Mouse (Mus musculus) intestine, embryonic 15.5 days (tissue): ENCODE data around the gene Fam162a. TPM values are rescaled to one million over a fixed set of nuclear protein-coding genes. Genes with fewer than 3 reads are reported as not detected.
"Not testable (repeated sequence)": the region's sequence is repeated elsewhere in the genome, so short reads cannot be mapped to it uniquely, and the experiment has no call there.

Source experiments
- ATAC-seq: fragments of 200-750 bp; cut with Nextera tagmentation; 2 replicates; pipeline ENCODE4 v1.8.0; 2017; ENCODE audit warnings: moderate TSS enrichment, moderate library complexity
- H3K27ac ChIP-seq: fragments of 300-500 bp; sonication (generic); 2 replicates; pipeline ENCODE4 v1.5.1; 2015; ENCODE audit warnings: mild to moderate bottlenecking, inconsistent platforms
- H3K27me3 ChIP-seq: fragments of 300-500 bp; sonication (generic); replicated peaks from 2 replicates; pipeline ENCODE4 v1.6.1; 2015; ENCODE audit warnings: inconsistent platforms
- H3K36me3 ChIP-seq: fragments of 300-500 bp; sonication (generic); 2 replicates; pipeline ENCODE4 v1.6.1; 2015; ENCODE audit warnings: inconsistent platforms
- H3K4me1 ChIP-seq: fragments of 300-500 bp; sonication (generic); replicated peaks from 2 replicates; pipeline ENCODE4 v1.6.1; 2015; ENCODE audit warnings: inconsistent platforms
- H3K4me2 ChIP-seq: fragments of 300-500 bp; sonication (generic); replicated peaks from 2 replicates; pipeline ENCODE4 v1.6.1; 2015; ENCODE audit warnings: mild to moderate bottlenecking, inconsistent platforms
- H3K4me3 ChIP-seq: fragments of 300-500 bp; sonication (generic); replicated peaks from 2 replicates; pipeline ENCODE4 v1.5.1; 2015; ENCODE audit warnings: inconsistent platforms
- H3K9ac ChIP-seq: fragments of 300-500 bp; sonication (generic); 2 replicates; pipeline ENCODE4 v1.6.1; 2015; ENCODE audit warnings: inconsistent platforms
- H3K9me3 ChIP-seq: fragments of 300-500 bp; sonication (generic); 2 replicates; pipeline ENCODE4 v1.6.1; 2016; ENCODE audit warnings: inconsistent platforms
- WGBS: fragments of 180-500 bp; shearing (Covaris S2); methylation state at CpG from one replicate; pipeline ENCODE4 v1.1.7; 2015; 5-methylcytosine and 5-hydroxymethylcytosine counted together
- polyA plus RNA-seq: library from polyadenylated mRNA; unstranded; fragments of >200 nt; fragmentation: Nextera tagmentation; extraction: Ambion mirVana; gene quantifications from 2 replicates; pipeline ENCODE4 v1.2.1, GENCODE M21; 2015

The Fam162a gene
- polyA plus RNA-seq, 1 experiment from 2014 or later, result 500 TPM

GRCm38 (mm10) chr16:36079916-36080315 is 8.5 kb upstream of the Fam162a start:
- 94% methylated on average over 3 of the region's 3 CpGs for WGBS
- ATAC-seq, result no peak

GRCm38 (mm10) chr16:36074772-36075171 is 3.4 kb upstream of the Fam162a start:
- no peak overlapping the region for H3K4me2 ChIP-seq

More at GRCm38 (mm10) chr16:36079916-36080315, 8.5 kb upstream of the Fam162a start:
- no peak overlapping the region for H3K4me3 ChIP-seq
- H3K9ac ChIP-seq, result no peak overlapping the region
- H3K36me3 ChIP-seq, result no peaks in the 10 kb centered on the region
- no peaks in the 10 kb centered on the region for H3K27me3 ChIP-seq
- H3K27ac ChIP-seq, result no peak overlapping the region
- no peaks in the 10 kb centered on the region for H3K4me1 ChIP-seq
- no peak overlapping the region for H3K4me2 ChIP-seq
- no peaks in the 10 kb centered on the region for H3K9me3 ChIP-seq

GRCm38 (mm10) chr16:36072410-36073011 is 1.1 kb upstream of the Fam162a start:
- H3K4me1 ChIP-seq, result peaks cover 16% of the 10 kb centered on the region
- ATAC-seq, result no peak
- H3K27ac ChIP-seq, result peak overlapping the region; percentile 99
- no peaks in the 10 kb centered on the region for H3K9me3 ChIP-seq
- no peaks in the 10 kb centered on the region for H3K36me3 ChIP-seq
- H3K9ac ChIP-seq, result peak overlapping the region; percentile 81
- peak overlapping the region; percentile 59 for H3K4me2 ChIP-seq
- no peaks in the 10 kb centered on the region for H3K27me3 ChIP-seq
- 25% methylated on average over 8 of the region's 8 CpGs for WGBS
- peak overlapping the region; percentile 85 for H3K4me3 ChIP-seq

More at GRCm38 (mm10) chr16:36074772-36075171, 3.4 kb upstream of the Fam162a start:
- ATAC-seq, result no peak
- 82% methylated on average over 3 of the region's 3 CpGs for WGBS
- H3K4me1 ChIP-seq, result peaks cover 3% of the 10 kb centered on the region
- H3K4me3 ChIP-seq, result no peak overlapping the region
- no peaks in the 10 kb centered on the region for H3K9me3 ChIP-seq
- no peaks in the 10 kb centered on the region for H3K36me3 ChIP-seq
- H3K27me3 ChIP-seq, result no peaks in the 10 kb centered on the region
- no peak overlapping the region for H3K9ac ChIP-seq
- H3K27ac ChIP-seq, result no peak overlapping the region

GRCm38 (mm10) chr16:36071071-36071449 is 334 bp downstream of the Fam162a start:
- H3K36me3 ChIP-seq, result no peaks in the 10 kb centered on the region
- peaks cover 16% of the 10 kb centered on the region for H3K4me1 ChIP-seq
- no peaks in the 10 kb centered on the region for H3K9me3 ChIP-seq
- WGBS, result 0% methylated on average over 16 of the region's 16 CpGs
- H3K27me3 ChIP-seq, result no peaks in the 10 kb centered on the region
- H3K9ac ChIP-seq, result peak overlapping the region; percentile 81
- peak overlapping the region; percentile 99 for H3K27ac ChIP-seq
- H3K4me3 ChIP-seq, result peak overlapping the region; percentile 85
- H3K4me2 ChIP-seq, result peak overlapping the region; percentile 59
- ATAC-seq, result no peak

GRCm38 (mm10) chr16:36069819-36070575 is 1.4 kb downstream of the Fam162a start:
- H3K9ac ChIP-seq, result peak overlapping the region; percentile 18; the same call in 1 of the 2 replicates
- H3K9me3 ChIP-seq, result no peaks in the 10 kb centered on the region
- H3K4me1 ChIP-seq, result peaks cover 16% of the 10 kb centered on the region
- no peaks in the 10 kb centered on the region for H3K27me3 ChIP-seq
- WGBS, result 22% methylated on average over 9 of the region's 9 CpGs
- H3K36me3 ChIP-seq, result no peaks in the 10 kb centered on the region
- peak overlapping the region; percentile 85 for H3K4me3 ChIP-seq
- no peak for ATAC-seq
- peak overlapping the region; percentile 59 for H3K4me2 ChIP-seq
- H3K27ac ChIP-seq, result no peak overlapping the region

- no peaks in the 10 kb centered on the region for H3K9me3 ChIP-seq
- no peaks in the 10 kb centered on the region for H3K36me3 ChIP-seq
- H3K4me2 ChIP-seq, result peak overlapping the region; percentile 17; the same call in 1 of the 2 replicates
- H3K4me3 ChIP-seq, result no peak overlapping the region
- no peak for ATAC-seq
- H3K4me1 ChIP-seq, result peaks cover 16% of the 10 kb centered on the region
- no peak overlapping the region for H3K27ac ChIP-seq
- no peaks in the 10 kb centered on the region for H3K27me3 ChIP-seq
- no peak overlapping the region for H3K9ac ChIP-seq
- WGBS, result 59% methylated on average over 3 of the region's 3 CpGs
Measured at GRCm38 (mm10) chr16:36068356-36068755, 3.0 kb downstream of the Fam162a start.

- H3K27me3 ChIP-seq, result no peaks in the 10 kb centered on the region
- H3K4me2 ChIP-seq, result no peak overlapping the region
- H3K9ac ChIP-seq, result no peak overlapping the region
- H3K27ac ChIP-seq, result no peak overlapping the region
- no peaks in the 10 kb centered on the region for H3K9me3 ChIP-seq
- H3K4me3 ChIP-seq, result no peak overlapping the region
- 74% methylated on average over 2 of the region's 2 CpGs for WGBS
- H3K4me1 ChIP-seq, result peaks cover 16% of the 10 kb centered on the region
- no peaks in the 10 kb centered on the region for H3K36me3 ChIP-seq
- no peak for ATAC-seq
Measured at GRCm38 (mm10) chr16:36067694-36068093, 3.7 kb downstream of the Fam162a start.

GRCm38 (mm10) chr16:36064904-36065303 is 6.5 kb downstream of the Fam162a start:
- H3K4me2 ChIP-seq, result no peak overlapping the region
- ATAC-seq, result no peak
- peaks cover 15% of the 10 kb centered on the region for H3K4me1 ChIP-seq
- H3K36me3 ChIP-seq, result no peaks in the 10 kb centered on the region
- H3K27ac ChIP-seq, result no peak overlapping the region
- no peaks in the 10 kb centered on the region for H3K9me3 ChIP-seq
- 79% methylated on average over 5 of the region's 5 CpGs for whole genome bisulfite sequencing
- no peak overlapping the region for H3K4me3 ChIP-seq
- no peak overlapping the region for H3K9ac ChIP-seq
- no peaks in the 10 kb centered on the region for H3K27me3 ChIP-seq

GRCm38 (mm10) chr16:36063315-36063714 is 8.1 kb downstream of the Fam162a start:
- Histone ChIP-seq H3K4me3 (no peak overlapping the region), H3K9ac (no peak overlapping the region), H3K4me1 (peaks cover 1% of the 10 kb centered on the region; the same call in 1 of the 2 replicates), H3K27ac (no peak overlapping the region), H3K9me3 (no peaks in the 10 kb centered on the region), H3K27me3 (no peaks in the 10 kb centered on the region), H3K36me3 (no peaks in the 10 kb centered on the region), H3K4me2 (no peak overlapping the region)
- WGBS, result 80% methylated on average over 2 of the region's 2 CpGs
- no peak for ATAC-seq

- H3K9ac ChIP-seq, H3K4me1 ChIP-seq, H3K27ac ChIP-seq, ATAC-seq, H3K9me3 ChIP-seq, H3K36me3 ChIP-seq, H3K4me2 ChIP-seq, H3K27me3 ChIP-seq, H3K4me3 ChIP-seq: not testable (repeated sequence)
- 87% methylated on average over 1 of the region's 1 CpGs for WGBS
Measured at GRCm38 (mm10) chr16:36062534-36062933, 8.9 kb downstream of the Fam162a start.

- no peak for ATAC-seq
- Histone ChIP-seq H3K36me3 (peaks cover 4% of the 10 kb centered on the region; the same call in 1 of the 2 replicates), H3K9me3 (no peaks in the 10 kb centered on the region), H3K9ac (no peak overlapping the region), H3K27ac (no peak overlapping the region), H3K27me3 (no peaks in the 10 kb centered on the region), H3K4me2 (no peak overlapping the region), H3K4me3 (no peak overlapping the region), H3K4me1 (no peaks in the 10 kb centered on the region)
- 59% methylated on average over 8 of the region's 8 CpGs for WGBS
Measured at GRCm38 (mm10) chr16:36057933-36058475, 13.4 kb downstream of the Fam162a start.

- Histone ChIP-seq H3K9me3 (no peaks in the 10 kb centered on the region), H3K27me3 (no peaks in the 10 kb centered on the region), H3K4me3 (no peak overlapping the region), H3K9ac (no peak overlapping the region), H3K4me2 (no peak overlapping the region), H3K36me3 (peaks cover 5% of the 10 kb centered on the region), H3K27ac (no peak overlapping the region), H3K4me1 (no peaks in the 10 kb centered on the region)
- ATAC-seq, result no peak
- WGBS, result 90% methylated on average over 11 of the region's 11 CpGs
Measured at GRCm38 (mm10) chr16:36056416-36056815, 15.0 kb downstream of the Fam162a start.
